Mouse (Mus musculus) intestine, postnatal 0 days (tissue): ENCODE data around the gene Ms4a8a. TPM values are rescaled to one million over a fixed set of nuclear protein-coding genes. Genes with fewer than 3 reads are reported as not detected.
"Not testable (repeated sequence)": the region's sequence is repeated elsewhere in the genome, so short reads cannot be mapped to it uniquely, and the experiment has no call there.

Experiments
- ATAC-seq: fragments of 200-750 bp; cut with Nextera tagmentation; 2 replicates; pipeline ENCODE4 v1.8.0; 2017; ENCODE audit warnings: mild to moderate bottlenecking, moderate TSS enrichment, moderate library complexity
- H3K27ac ChIP-seq: fragments of 300-500 bp; sonication (generic); 2 replicates; pipeline ENCODE4 v1.5.1; 2014; ENCODE audit warnings: mild to moderate bottlenecking, low read depth, low read length, moderate library complexity
- H3K27me3 ChIP-seq: fragments of 300-500 bp; sonication (generic); replicated peaks from 2 replicates; pipeline ENCODE4 v1.6.1; 2014; ENCODE audit warnings: low read length, mixed read lengths; ENCODE audit not compliant: control insufficient read depth, insufficient read depth
- H3K36me3 ChIP-seq: fragments of 300-500 bp; sonication (generic); 2 replicates; pipeline ENCODE4 v1.6.1; 2014; ENCODE audit warnings: mild to moderate bottlenecking, moderate library complexity; ENCODE audit not compliant: control insufficient read depth, insufficient read depth
- H3K4me1 ChIP-seq: fragments of 300-500 bp; sonication (generic); replicated peaks from 2 replicates; pipeline ENCODE4 v1.6.1; 2014; ENCODE audit warnings: antibody characterized with exemption, low read length, mixed read lengths; ENCODE audit not compliant: control insufficient read depth, insufficient read depth
- H3K4me2 ChIP-seq: fragments of 300-500 bp; sonication (generic); replicated peaks from 2 replicates; pipeline ENCODE4 v1.6.1; 2014; ENCODE audit warnings: low read depth, mild to moderate bottlenecking, moderate library complexity
- H3K4me3 ChIP-seq: fragments of 300-500 bp; sonication (generic); 2 replicates; pipeline ENCODE4 v1.5.1; 2014; ENCODE audit warnings: low read depth, low read length
- H3K9ac ChIP-seq: fragments of 300-500 bp; sonication (generic); 2 replicates; pipeline ENCODE4 v1.6.1; 2014; ENCODE audit warnings: mild to moderate bottlenecking, low read depth, low read length
- H3K9me3 ChIP-seq: fragments of 300-500 bp; sonication (generic); 2 replicates; pipeline ENCODE4 v1.6.1; 2016; ENCODE audit warnings: mixed run types; ENCODE audit not compliant: control insufficient read depth
- CTCF ChIP-seq: sonication (generic); IDR thresholded peaks from 2 replicates; pipeline ENCODE4 v1.5.1; 2016; ENCODE audit warnings: low read depth, mild to moderate bottlenecking, control low read depth, antibody characterized with exemption, moderate library complexity
- WGBS: fragments of 180-500 bp; shearing (Covaris S2); extraction: QIAGEN DNeasy Blood & Tissue Kit; methylation state at CpG from one replicate; pipeline ENCODE4 v1.1.7; 2014; 5-methylcytosine and 5-hydroxymethylcytosine counted together
- polyA plus RNA-seq: library from polyadenylated mRNA; unstranded; fragments of >200 nt; fragmentation: Nextera tagmentation; extraction: Ambion mirVana; gene quantifications from 2 replicates; pipeline ENCODE4 v1.2.1, GENCODE M21; 2015

Ms4a8a gene
- polyA plus RNA-seq = 66.9 and 75.7 TPM in 2 replicates

GRCm38 (mm10) chr19:11080934-11081333, at the start of gene Ms4a8a:
Ms4a8a (minus strand) TSS chr19:11081102.
- ATAC-seq = peak; percentile 93
- H3K4me3 ChIP-seq = peak within 1 kb of the TSS; percentile 32
- H3K4me1 ChIP-seq = no peaks in the 10 kb centered on the region
- H3K27ac ChIP-seq = peak within 1 kb of the TSS; percentile 77
- WGBS = 34% methylated on average over 4 of the region's 4 CpGs
- H3K9me3 ChIP-seq = no peaks in the 10 kb centered on the region
- no peak within 1 kb of the TSS for H3K9ac ChIP-seq
- H3K27me3 ChIP-seq = no peaks in the 10 kb centered on the region
- peak within 1 kb of the TSS; percentile 54 for H3K4me2 ChIP-seq
- TF ChIP-seq CTCF = no peak
- no peaks in the 10 kb centered on the region for H3K36me3 ChIP-seq

- WGBS = 95% methylated on average over 1 of the region's 1 CpGs
- ATAC-seq = no peak
These were observed 48.8 kb upstream of the Ms4a8a start for GRCm38 (mm10) chr19:11129702-11130101.

GRCm38 (mm10) chr19:11121016-11121420, 40.1 kb upstream of the Ms4a8a start:
- not testable (repeated sequence) for H3K27me3 ChIP-seq, H3K9me3 ChIP-seq, H3K36me3 ChIP-seq, H3K4me1 ChIP-seq, H3K27ac ChIP-seq, H3K9ac ChIP-seq
- Histone ChIP-seq H3K4me2 (peak overlapping the region; percentile 58), H3K4me3 (peak overlapping the region; percentile 33)
- WGBS = 7% methylated on average over 18 of the region's 38 CpGs
- peak; percentile 98 for ATAC-seq

More at GRCm38 (mm10) chr19:11129702-11130101, 48.8 kb upstream of the Ms4a8a start:
- H3K36me3 ChIP-seq = no peaks in the 10 kb centered on the region
- H3K27ac ChIP-seq = no peak overlapping the region
- 0 out of 2 replicates have a peak, but pooled peaks cover 7% of the 10 kb centered on the region for H3K4me1 ChIP-seq
- H3K4me2 ChIP-seq = no peak overlapping the region
- H3K4me3 ChIP-seq = no peak overlapping the region
- H3K9ac ChIP-seq = no peak overlapping the region
- no peak for TF ChIP-seq CTCF
- H3K27me3 ChIP-seq = no peaks in the 10 kb centered on the region
- no peaks in the 10 kb centered on the region for H3K9me3 ChIP-seq

GRCm38 (mm10) chr19:11119338-11119737, 38.4 kb upstream of the Ms4a8a start:
- Histone ChIP-seq H3K27me3 (no peaks in the 10 kb centered on the region), H3K4me3 (no peak overlapping the region), H3K4me2 (no peak overlapping the region), H3K9me3 (no peaks in the 10 kb centered on the region), H3K36me3 (no peaks in the 10 kb centered on the region), H3K27ac (no peak overlapping the region), H3K9ac (no peak overlapping the region), H3K4me1 (no peaks in the 10 kb centered on the region)
- no peak for ATAC-seq
- WGBS = 88% methylated on average over 2 of the region's 2 CpGs
- no peak for TF ChIP-seq CTCF

GRCm38 (mm10) chr19:11107746-11108145, 26.8 kb upstream of the Ms4a8a start:
- no peak overlapping the region for H3K27ac ChIP-seq
- peak; percentile 59 for ATAC-seq
- H3K4me3 ChIP-seq = no peak overlapping the region
- WGBS = 22% methylated on average over 3 of the region's 3 CpGs
- no peak overlapping the region for H3K9ac ChIP-seq
- no peaks in the 10 kb centered on the region for H3K27me3 ChIP-seq
- H3K4me2 ChIP-seq = no peak overlapping the region
- no peaks in the 10 kb centered on the region for H3K9me3 ChIP-seq
- H3K36me3 ChIP-seq = no peaks in the 10 kb centered on the region
- no peak for TF ChIP-seq CTCF
- no peaks in the 10 kb centered on the region for H3K4me1 ChIP-seq

GRCm38 (mm10) chr19:11101880-11102279, 21.0 kb upstream of the Ms4a8a start:
- H3K4me3 ChIP-seq = no peak overlapping the region
- H3K4me1 ChIP-seq = no peaks in the 10 kb centered on the region
- no peaks in the 10 kb centered on the region for H3K36me3 ChIP-seq
- no peaks in the 10 kb centered on the region for H3K9me3 ChIP-seq
- no peak overlapping the region for H3K4me2 ChIP-seq
- no peak overlapping the region for H3K9ac ChIP-seq
- no peak for ATAC-seq
- 73% methylated on average over 1 of the region's 1 CpGs for WGBS
- no peak for TF ChIP-seq CTCF
- no peaks in the 10 kb centered on the region for H3K27me3 ChIP-seq
- H3K27ac ChIP-seq = no peak overlapping the region

- Histone ChIP-seq H3K4me1 (no peaks in the 10 kb centered on the region), H3K36me3 (no peaks in the 10 kb centered on the region), H3K4me2 (no peak overlapping the region), H3K9ac (no peak overlapping the region), H3K27ac (no peak overlapping the region), H3K27me3 (no peaks in the 10 kb centered on the region), H3K4me3 (no peak overlapping the region), H3K9me3 (no peaks in the 10 kb centered on the region)
- no peak for ATAC-seq
- WGBS = 75% methylated on average over 3 of the region's 3 CpGs
- no peak for TF ChIP-seq CTCF
These were observed 17.5 kb upstream of the Ms4a8a start for GRCm38 (mm10) chr19:11098401-11098800.

DNA sequence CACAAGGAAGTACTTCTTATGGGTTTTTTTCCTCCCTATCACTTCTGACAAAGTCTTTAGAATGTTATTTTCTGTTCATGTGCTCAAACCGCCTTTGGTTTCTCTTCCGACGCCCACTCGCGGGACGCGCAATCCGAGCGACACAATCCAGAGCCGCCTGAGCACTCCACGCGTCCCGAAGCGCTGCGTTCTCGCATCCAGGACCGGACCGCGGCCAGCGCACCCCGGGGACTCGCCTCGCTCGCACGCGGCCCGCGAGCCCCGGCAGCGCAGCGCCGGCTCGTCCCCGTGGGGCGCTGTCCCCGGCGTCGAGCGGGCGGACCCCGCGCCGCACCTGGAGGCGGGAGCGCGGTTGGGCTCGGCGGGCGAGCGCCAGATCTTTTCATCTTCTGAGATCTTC, 11.2 kb upstream of the Ms4a8a start:
- not testable (repeated sequence) for H3K36me3 ChIP-seq, H3K27ac ChIP-seq, H3K27me3 ChIP-seq, H3K9ac ChIP-seq, H3K9me3 ChIP-seq, H3K4me1 ChIP-seq
- H3K4me2 ChIP-seq = peak overlapping the region; percentile 74
- H3K4me3 ChIP-seq = peak overlapping the region; percentile 33
- peak; percentile 51; the same call in 1 of the 2 replicates for ATAC-seq
- WGBS = 2% methylated on average over 50 of the region's 50 CpGs
